Mouse (Mus musculus): ENCODE data around the gene Nqo1.

The Nqo1 gene

DNA sequence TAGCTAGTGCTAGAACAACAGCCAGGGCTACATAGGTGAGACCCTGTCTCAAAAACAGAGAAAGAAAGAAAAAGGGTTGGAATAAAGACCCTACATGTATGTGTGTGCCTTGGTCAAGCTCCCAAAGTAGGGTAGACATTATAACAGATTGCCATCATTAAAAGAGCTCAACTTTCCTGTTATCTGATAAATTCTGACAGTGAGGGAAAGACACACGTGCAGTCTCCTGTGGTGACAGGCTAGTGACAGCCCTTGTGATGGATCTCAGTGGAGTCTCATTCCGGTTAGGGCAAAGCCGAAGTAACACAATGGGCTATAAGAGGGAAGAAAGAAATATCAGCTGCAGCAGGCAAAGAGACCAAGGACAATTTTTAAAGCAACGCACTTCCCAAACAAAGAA, 1.1 kb upstream of the Nqo1 start:
- no peak for DNase-seq (ENCODE audit: low spot score)

DNA sequence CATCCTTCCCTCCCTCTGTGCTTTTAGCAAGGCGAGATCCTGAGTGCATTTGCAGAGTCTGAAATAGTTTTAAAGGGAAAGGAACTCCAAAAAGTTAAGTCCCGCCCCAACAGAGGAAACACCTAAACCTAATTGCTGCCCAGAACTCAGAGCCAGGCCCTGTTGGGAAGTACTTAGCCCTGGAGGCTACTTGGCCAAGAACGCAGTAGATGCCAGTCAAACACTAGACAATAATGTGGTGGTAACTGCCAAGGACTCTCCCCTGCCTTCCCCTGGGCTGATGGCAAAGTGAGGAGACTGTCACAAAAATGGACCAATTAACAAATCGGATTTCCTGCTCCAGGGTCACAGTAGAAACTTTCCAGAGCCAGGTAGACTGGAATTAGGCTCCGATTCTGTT, 1.1 kb downstream of the Nqo1 start:
- no peak for DNase-seq (ENCODE audit: low spot score)

DNA sequence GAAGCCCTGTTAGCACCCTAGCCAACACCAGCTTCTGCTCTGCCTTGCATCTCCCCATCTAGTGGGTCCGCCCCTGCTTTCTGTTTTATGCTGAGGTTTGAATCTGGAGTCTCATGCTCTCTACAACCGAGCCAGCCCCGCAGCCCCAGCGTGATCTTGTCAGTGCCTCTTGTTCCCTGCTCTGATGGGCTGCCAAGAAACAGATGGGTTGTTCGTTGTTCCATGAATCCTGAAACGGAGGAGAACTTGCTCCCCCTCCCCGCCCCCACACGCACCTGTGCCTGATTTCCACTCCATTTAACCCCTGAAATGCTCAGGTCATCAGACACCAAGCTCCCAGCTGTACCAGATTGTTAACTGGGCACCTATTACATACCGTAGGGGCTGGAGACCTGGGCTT, 3.5 kb downstream of the Nqo1 start:
- no peak for DNase-seq (ENCODE audit: low spot score)

DNA sequence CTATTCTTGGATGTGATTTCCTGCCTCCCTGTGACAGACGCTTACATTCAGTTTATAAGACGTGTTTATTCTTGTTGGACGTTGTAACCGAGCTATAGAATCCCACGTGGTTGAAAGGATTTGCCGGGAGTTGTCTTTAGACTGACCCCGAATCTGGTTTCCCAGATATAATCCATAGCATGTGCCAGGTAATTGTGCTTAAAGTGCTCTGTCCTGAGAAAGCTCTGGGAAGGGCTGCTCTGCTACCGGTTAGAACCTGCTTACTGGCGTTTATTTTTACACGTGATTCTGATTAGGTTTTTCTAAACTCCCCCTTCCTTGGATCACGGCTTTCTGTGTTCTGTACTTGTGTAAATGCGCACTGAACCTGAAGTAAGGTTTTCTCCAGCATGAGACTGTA, 5.3 kb downstream of the Nqo1 start:
- DNase-seq (ENCODE audit: low spot score) = no peak

DNA sequence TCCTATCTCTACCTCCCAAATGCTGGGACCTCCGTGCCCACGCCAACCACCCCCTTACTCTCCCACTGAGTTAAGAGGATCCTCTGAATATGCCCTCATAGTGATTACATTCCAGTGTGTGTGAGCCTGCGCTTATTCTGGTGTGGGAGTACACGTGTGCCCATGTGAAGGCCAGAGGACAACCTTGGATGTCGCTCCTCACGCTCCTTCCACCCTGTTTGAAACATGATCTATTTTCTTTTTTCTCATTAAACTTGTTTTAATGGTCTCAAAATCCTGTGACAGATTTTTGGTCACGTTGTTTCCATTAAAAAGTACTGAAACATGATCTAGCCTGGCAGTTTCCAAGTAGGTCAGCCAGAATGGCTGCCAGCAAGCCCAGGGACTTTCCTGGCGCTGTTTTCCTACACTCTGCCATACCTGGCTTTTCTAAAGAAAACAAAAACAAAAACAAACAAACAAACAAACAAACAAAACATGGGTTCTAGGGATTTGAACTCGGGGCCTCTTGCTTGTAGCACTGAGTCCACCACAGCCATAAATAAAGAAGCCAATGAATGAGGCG, 6.8 kb downstream of the Nqo1 start:
- DNase-seq (ENCODE audit: low spot score) = no peak

DNA sequence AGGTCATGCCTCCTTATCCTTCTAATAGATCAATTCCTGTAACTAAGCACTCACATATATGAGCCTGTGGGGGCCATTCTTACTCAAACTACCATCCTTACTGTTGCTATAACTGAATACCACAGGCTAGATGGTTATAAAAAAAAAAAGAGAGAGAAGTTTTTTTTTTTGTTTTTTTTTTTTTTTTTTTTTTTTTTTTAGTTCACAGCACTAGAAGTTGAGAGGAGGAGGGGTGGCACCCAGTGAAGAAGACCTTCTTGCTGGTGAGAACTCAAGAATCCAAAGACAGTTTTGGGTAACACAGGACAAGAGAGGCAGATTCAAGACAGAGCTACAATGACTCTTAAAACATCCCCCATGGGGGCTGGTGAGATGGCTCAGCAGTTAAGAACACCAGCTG, 7.6 kb downstream of the Nqo1 start:
- no peak for DNase-seq (ENCODE audit: low spot score)

DNA sequence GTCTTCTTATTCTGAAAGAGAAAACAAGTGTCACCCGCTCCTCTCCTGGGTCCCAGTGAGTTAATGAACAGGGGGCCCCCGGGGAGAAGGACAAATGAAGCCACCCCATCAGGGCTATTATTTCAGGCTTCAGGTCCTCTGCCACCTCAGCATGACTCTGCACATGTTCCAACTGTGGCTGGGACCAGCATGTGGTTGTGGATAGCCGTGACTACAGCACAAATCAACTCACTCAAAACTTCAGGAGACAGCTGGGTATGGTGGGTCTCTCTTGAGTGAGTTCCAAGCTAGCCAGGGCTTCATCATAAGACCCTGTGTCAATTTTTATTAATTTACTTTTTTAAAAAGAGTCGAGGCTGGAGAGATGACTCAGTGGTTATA, 11.9 kb downstream of the Nqo1 start:
- no peak for DNase-seq (ENCODE audit: low spot score)

DNA sequence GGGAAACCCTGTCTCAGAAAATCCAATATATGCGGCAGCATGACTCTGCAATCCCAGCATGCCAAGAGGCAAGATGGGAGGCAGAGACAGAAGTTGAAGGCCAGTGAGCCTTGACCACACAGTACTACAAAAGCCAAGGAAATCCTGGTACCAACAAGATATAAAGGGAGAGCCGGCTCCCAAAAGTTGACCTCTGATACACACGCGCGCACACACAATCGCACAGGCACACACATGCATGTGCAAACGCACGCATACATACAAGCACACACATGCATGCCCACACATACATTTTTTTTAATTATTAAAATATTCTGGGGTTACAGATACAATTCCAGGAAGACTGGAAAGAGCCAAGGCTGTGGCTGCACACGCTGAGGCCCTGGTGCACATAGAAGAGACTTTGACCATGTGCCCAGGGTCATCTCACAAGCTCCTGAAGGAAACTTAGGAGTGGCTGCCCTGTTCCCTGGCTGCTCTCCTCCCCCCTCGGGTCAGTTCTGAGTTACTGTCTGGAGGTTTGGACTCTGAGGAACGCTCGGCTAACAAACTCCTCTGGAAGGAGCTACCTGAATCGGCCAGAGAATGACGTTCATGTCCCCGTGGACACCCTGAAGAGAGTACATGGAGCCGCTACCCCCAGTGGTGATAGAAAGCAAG, 12.4 kb downstream of the Nqo1 start:
- DNase-seq (ENCODE audit: low spot score) = no peak

DNA sequence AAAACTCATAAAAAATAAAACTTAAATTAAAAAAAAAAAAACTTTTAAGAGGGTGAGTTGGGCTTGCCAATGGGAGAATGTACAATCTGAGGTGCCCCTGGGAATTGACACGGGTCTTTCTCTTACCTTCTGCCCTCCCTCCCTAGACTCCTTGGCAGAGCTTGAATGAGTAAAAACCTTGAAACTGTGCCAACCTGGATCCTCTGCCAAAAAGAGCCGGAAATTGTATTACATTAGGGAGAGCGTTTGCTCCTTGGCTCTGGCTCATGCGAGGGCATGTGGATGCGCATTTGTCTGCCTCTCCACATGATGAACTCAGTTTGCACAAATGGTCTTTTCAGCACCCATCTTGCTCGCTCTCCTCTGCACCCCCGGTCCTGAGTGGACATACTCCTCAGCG, 13.4 kb downstream of the Nqo1 start:
- no peak for DNase-seq (ENCODE audit: low spot score)

DNA sequence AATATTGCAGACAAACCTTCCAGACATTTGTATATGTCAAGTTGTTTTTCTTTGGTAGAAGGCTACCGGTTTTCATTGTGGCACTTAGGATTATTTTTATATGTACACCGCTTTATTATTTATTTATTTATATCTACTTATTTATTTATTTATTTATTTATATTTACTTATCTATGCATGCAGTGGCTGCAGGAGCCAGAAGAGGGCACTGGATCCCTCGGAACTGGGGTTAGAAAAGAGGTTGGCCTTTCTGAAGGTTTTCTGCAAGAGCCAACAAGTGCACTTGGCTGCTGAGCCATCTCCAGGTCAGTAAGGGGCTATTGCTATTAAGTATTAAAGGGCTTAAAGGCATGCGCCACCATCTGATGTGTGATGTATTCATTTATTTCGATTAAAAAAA, 15.1 kb downstream of the Nqo1 start:
- no peak for DNase-seq (ENCODE audit: low spot score)

DNA sequence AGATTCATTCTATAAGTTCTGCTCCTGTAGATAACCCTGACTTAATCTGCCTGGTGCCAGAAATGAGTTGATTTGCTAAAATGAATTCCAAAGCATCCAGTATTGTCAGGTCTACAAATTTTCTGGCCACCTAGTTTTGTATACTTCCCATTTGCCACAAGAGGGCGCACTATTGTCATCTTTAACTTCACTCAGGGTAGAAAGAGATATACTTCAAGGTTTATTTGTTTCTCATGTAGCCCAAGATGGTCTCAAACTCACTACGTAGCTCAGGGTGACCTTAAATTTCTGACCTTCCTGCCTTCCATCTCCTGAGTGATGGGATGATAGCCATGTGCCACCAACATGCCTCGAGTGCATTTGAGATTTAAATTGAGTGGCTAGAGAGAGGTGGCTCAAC, 16.4 kb downstream of the Nqo1 start:
- DNase-seq (ENCODE audit: low spot score) = peak; percentile 72

DNA sequence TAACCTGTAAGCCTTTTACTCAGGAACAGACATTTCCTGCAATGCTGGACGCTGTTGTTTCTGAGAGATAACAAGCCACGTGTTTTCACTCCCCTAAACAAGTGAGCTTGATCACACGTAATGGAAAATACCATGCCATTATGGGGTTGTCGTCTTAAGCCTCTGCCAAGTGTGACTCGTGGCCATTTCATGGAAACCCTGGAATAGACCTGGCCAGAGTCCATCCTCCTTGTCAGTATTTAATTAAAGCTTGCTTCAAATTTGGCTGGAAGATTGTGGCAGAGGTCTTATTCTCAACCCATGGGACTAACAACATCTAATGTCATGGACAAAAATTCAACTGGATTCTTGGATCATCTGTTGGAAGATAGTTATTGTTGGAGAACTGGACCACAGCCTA, 16.8 kb downstream of the Nqo1 start:
- peak; percentile 25 for DNase-seq (ENCODE audit: low spot score)

DNA sequence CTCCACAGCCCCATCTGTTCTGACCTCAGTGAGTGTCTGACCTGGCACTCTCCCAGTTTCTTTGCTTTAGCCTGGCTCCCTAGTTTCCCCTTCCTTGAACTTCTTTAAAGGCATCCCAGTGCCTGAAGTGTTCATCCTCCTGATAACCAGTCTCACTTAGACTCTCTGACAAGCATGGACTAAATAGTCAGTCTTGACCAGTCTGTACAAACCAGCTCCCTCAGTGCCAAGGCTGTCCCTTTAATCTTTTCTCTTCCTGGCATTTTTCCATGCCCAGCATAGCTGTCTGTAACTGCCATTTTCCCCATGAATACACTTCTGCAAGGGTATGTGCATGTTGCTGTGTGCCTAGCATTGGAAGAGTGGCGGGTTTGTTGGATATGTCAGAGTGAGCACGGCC, 17.9 kb downstream of the Nqo1 start:
- DNase-seq (ENCODE audit: low spot score) = no peak

DNA sequence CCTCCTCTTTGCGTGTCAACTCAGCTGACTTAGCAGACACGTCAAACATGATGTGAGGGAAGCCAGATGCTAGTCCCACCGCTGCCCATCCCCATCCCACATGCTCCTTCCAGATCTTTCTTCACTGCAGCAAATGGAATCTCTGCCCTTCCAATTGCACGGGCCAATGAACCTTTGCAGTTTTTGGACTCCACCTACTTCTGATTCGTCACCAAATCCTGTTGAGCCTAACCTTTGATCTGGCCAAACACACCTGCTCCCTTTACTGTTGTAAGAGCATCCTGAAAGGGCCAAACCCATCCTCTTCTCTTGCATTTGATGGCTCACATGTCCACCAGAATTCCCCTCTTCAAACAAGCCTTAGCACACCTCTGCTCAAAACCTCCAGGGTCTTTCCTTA, 18.4 kb downstream of the Nqo1 start:
- no peak for DNase-seq (ENCODE audit: low spot score)

DNA sequence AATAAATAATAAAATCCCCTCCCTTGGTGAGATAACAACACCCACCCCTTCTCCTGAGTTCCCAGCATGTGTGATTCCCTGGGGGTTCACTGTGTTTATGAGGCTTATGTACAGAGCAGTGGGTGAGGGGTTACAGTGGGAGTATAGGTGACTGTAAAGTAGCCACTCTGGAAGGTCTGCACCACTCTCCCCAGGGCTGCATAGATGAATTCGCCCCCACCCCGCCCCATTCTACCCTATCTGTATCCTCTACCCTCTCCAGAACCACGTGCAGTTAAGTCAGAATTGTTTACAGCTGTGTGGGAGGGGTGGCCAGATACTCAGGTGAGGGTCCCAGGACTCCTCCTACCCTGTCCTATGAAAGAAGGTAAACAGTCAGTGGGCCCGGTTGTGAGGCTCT, 20.1 kb downstream of the Nqo1 start:
- DNase-seq (ENCODE audit: low spot score) = no peak

DNA sequence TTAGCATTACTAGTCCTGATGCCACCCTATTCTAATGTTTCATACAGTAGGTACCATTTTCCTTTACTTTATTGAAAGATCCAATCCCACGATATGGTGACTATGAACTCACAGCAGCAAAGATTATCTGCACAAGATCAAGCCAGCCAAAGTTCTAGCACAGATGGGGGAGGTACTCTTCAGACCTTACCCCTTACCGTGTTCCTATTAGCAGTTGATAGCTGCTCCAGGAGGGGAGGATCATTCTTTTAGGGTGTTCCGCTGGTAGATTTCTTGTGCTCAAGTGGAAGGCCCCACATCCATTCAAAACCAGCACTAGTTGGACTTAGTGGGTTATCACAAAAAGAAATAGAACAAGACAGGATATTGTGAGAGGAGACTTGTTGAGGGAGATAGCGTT, 21.3 kb downstream of the Nqo1 start:
- no peak for DNase-seq (ENCODE audit: low spot score)

DNA sequence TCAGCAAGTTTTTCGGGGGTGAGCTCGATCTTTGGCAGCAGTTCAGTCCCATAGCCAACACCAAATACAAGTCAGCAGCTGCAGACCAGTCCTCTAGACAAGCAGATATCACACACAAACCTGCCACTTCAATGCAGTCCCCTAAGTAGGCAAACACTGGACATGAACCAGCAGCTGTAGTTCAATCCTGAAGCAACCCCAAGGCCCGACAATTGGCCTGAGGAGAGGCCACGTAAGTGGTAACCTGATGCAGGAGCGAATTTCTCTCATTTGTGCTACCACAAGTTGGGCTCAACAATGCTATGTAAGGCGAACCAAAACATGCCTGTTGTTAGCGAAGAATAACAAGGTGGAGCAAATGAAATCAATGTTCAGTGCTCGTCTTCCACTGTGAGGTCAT, 22.3 kb downstream of the Nqo1 start:
- no peak for DNase-seq (ENCODE audit: low spot score)

DNA sequence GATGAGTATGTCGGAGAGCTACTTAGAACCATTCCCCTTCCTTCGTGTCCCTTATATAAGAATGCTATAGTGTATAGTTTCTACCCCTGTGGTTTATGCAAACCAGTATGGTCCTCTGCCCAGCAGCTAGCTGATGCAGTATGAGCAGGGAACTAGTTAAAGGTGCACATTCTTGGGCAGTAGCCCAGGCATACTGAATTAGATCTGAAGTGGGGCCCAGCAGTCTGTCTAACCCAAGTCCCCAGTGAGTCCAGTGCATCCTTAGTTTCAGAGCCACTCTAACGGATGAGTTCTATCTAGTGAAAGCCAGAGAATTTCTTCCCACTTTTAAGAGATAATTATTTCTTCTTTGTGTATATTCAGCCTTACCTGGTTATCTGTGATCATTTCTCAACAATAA, 25.7 kb downstream of the Nqo1 start:
- DNase-seq (ENCODE audit: low spot score) = no peak

DNA sequence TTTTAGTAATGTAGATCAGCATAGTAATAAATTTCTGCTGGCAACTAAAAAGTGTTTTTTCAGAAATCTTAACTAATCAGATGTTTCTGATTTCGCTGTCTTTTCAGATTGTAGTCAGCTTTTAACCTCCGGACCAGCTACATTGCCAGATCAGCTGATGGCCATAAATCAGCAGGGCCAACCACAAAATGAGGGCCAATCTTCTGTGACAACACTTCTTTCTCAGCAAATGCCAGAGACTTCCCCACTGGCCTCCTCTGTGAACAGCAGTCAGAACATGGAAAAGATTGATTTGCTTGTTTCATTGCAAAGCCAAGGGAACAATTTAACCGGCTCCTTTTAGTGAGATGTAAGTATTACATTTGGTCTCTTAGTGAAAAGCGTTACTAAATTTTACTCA, 32.7 kb downstream of the Nqo1 start:
- no peak for DNase-seq (ENCODE audit: low spot score)

Data from c-Kit-positive CD71-positive TER-119-positive erythroid progenitor cells, embryonic 14.5 days (primary cell).